Mouse (Mus musculus) olfactory bulb, adult 2 months (tissue): ENCODE results near the gene Creb5.

ENCODE experiments used
- CTCF ChIP-seq: fragments of 200-500 bp; IDR thresholded peaks from 2 replicates; pipeline ENCODE4 v1.5.1; 2012; ENCODE audit warnings: low read depth, mild to moderate bottlenecking, low read length, moderate library complexity; ENCODE audit not compliant: insufficient read depth
- POLR2A ChIP-seq: fragments of 200-500 bp; IDR thresholded peaks from 2 replicates; pipeline ENCODE4 v1.6.1; 2012; ENCODE audit warnings: mild to moderate bottlenecking, low read depth, low read length, moderate library complexity; ENCODE audit not compliant: insufficient read depth

DNA sequence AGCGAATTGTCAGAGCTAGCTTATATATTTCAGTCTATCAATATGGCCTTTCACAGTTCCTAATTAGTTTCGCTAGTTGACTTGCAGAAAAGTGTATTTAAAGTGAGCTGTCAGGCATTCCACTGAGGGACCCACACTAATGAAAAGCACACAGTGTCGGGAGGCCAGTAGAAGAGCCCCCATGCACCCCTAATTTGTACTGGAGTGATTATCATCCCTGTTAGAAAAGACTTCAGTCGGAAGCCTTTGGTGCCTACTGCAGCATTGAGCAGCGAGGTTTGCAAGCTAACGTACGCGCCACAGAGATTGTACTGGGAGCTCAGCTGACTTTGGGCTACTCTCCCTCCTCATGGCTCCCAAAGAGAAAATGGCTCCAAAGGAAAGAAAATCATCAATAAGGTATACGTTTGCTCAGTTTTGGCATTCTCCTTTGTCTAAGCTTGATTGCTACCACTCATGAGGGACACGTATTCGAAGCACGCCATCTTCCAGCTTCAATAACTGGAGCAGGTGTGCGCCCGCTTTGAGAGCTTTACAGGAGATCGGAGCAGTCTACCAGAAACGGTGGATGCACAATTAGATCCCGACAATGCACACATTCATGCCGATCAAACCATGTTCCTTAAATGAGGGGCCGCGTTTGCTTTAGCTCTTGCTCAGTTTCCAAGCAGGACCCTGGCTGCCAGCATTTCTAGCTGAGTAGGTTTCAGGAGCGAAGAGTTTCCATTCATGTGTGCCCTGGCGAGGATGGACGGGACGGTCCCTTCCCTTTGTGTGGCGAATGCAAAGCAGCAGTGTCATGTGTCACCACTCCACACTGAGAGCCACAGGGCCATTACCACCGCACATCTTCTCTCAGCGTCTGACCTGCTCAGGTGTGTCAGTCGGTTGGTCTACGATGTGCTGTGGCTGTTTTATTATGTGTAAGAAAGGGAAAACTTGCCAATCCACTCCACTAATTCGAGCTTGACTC lies 354.8 kb downstream of the Creb5 start:
- TF ChIP-seq CTCF = no peak
- no peak for TF ChIP-seq POLR2A
